Mouse (Mus musculus) CH12.LX (cell line): ENCODE data around the gene Zfp867. TPM values are rescaled to one million over a fixed set of nuclear protein-coding genes. Genes with fewer than 3 reads are reported as not detected.

Source experiments
- DNase-seq: peaks from one replicate; pipeline ENCODE4 v3.0.0-alpha.2; 2013; ENCODE audit errors: extremely low read depth
- H3K27ac ChIP-seq: 2 replicates; pipeline ENCODE4 v1.5.1; 2012; ENCODE audit warnings: low read depth, mild to moderate bottlenecking, control low read depth, moderate library complexity; ENCODE audit not compliant: insufficient read depth
- H3K27me3 ChIP-seq: replicated peaks from 2 replicates; pipeline ENCODE3; 2012; ENCODE audit warnings: inconsistent platforms
- H3K36me3 ChIP-seq, 2 experiments: replicated peaks in 1 of 2; 2 replicates each; pipeline versions ENCODE3 to v1.6.1; 2012; ENCODE audit warnings: inconsistent platforms in 1 of 2, low read length in 1 of 2, mild to moderate bottlenecking in 1 of 2, mixed read lengths in 1 of 2, moderate library complexity in 1 of 2; ENCODE audit not compliant: control insufficient read depth in 1 of 2, insufficient read depth in 1 of 2
- H3K4me1 ChIP-seq, 2 experiments: 2 replicates each; pipeline ENCODE4 v1.6.1; 2012; ENCODE audit warnings: inconsistent platforms in 1 of 2, moderate library complexity in 1 of 2; ENCODE audit not compliant: insufficient read depth in 2 of 2, control insufficient read depth in 1 of 2
- H3K4me2 ChIP-seq: 2 replicates; pipeline ENCODE4 v1.6.1; 2012; ENCODE audit warnings: low read depth, mild to moderate bottlenecking, control low read depth; ENCODE audit not compliant: poor library complexity, insufficient read depth, severe bottlenecking
- H3K4me3 ChIP-seq, 3 experiments: fragments of 150-350 bp in 1 of 3; sonication (generic) in 1 of 3; replicated peaks in 1 of 3; 2 replicates each; pipeline versions ENCODE3 to v1.5.1; 2011 to 2012; ENCODE audit warnings: low read depth in 2 of 3, low read length in 2 of 3, mild to moderate bottlenecking in 2 of 3, moderate library complexity in 2 of 3, control low read depth in 1 of 3, improper control_type of control experiment in 1 of 3, inconsistent platforms in 1 of 3, mixed read lengths in 1 of 3; ENCODE audit not compliant: poor library complexity in 1 of 3
- H3K79me2 ChIP-seq: replicated peaks from 2 replicates; pipeline ENCODE4 v1.6.1; 2012; ENCODE audit warnings: mild to moderate bottlenecking, moderate library complexity; ENCODE audit not compliant: control insufficient read depth, poor library complexity, insufficient read depth, severe bottlenecking; ENCODE audit errors: extremely low read depth
- H3K9ac ChIP-seq: 2 replicates; pipeline ENCODE4 v1.6.1; 2012; ENCODE audit warnings: low read depth, mild to moderate bottlenecking, control low read depth, moderate library complexity; ENCODE audit not compliant: insufficient read depth
- H3K9me3 ChIP-seq: replicated peaks from 2 replicates; pipeline ENCODE3; 2012; ENCODE audit warnings: low read length, inconsistent platforms, mixed read lengths
- BHLHE40 ChIP-seq: IDR thresholded peaks from 2 replicates; pipeline ENCODE4 v1.6.1; 2011; ENCODE audit warnings: mild to moderate bottlenecking, low read depth, low read length, improper control_type of control experiment
- CHD2 ChIP-seq: IDR thresholded peaks from 2 replicates; pipeline ENCODE4 v1.6.1; 2011; ENCODE audit warnings: low read length, improper control_type of control experiment
- CTCF ChIP-seq, 2 experiments: IDR thresholded peaks in 1 of 2; conservative IDR thresholded peaks in 1 of 2; 2 replicates each; pipeline ENCODE4 v1.5.1; 2011 to 2012; ENCODE audit warnings: low read depth in 2 of 2, low read length in 2 of 2, improper control_type of control experiment in 1 of 2, inconsistent platforms in 1 of 2, mild to moderate bottlenecking in 1 of 2, moderate library complexity in 1 of 2
- ETS1 ChIP-seq: conservative IDR thresholded peaks from 2 replicates; pipeline ENCODE4 v1.6.1; 2012; ENCODE audit warnings: low read depth, mild to moderate bottlenecking, inconsistent platforms, low read length, improper control_type of control experiment, moderate library complexity
- GABPA ChIP-seq: IDR thresholded peaks from 2 replicates; pipeline ENCODE4 v1.6.1; 2012; ENCODE audit warnings: low read depth, low read length, improper control_type of control experiment, inconsistent platforms; ENCODE audit not compliant: insufficient replicate concordance
- HCFC1 ChIP-seq: IDR thresholded peaks from 2 replicates; pipeline ENCODE4 v1.6.1; 2012; ENCODE audit warnings: low read depth, mild to moderate bottlenecking, inconsistent platforms, low read length, improper control_type of control experiment
- JUN ChIP-seq: IDR thresholded peaks from 2 replicates; pipeline ENCODE4 v1.6.1; 2011; ENCODE audit warnings: low read depth, mild to moderate bottlenecking, low read length, improper control_type of control experiment, moderate library complexity; ENCODE audit not compliant: insufficient read depth
- JUND ChIP-seq: conservative IDR thresholded peaks from 2 replicates; pipeline ENCODE4 v1.6.1; 2011; ENCODE audit warnings: low read depth, low read length, improper control_type of control experiment
- MAZ ChIP-seq: IDR thresholded peaks from 2 replicates; pipeline ENCODE4 v1.6.1; 2012; ENCODE audit warnings: low read depth, mild to moderate bottlenecking, inconsistent platforms, low read length, improper control_type of control experiment, moderate library complexity
- MYC ChIP-seq: IDR thresholded peaks from 2 replicates; pipeline ENCODE4 v1.6.1; 2011; ENCODE audit warnings: low read depth, mild to moderate bottlenecking, improper control_type of control experiment, low read length
- NELFE ChIP-seq: IDR thresholded peaks from 2 replicates; pipeline ENCODE4 v1.6.1; 2011; ENCODE audit warnings: low read depth, low read length, improper control_type of control experiment
- NRF1 ChIP-seq: IDR thresholded peaks from 2 replicates; pipeline ENCODE4 v1.6.1; 2014; ENCODE audit warnings: low read depth, mild to moderate bottlenecking, inconsistent platforms, low read length, improper control_type of control experiment, moderate library complexity
- POLR2AphosphoS2 ChIP-seq: IDR thresholded peaks from 2 replicates; pipeline ENCODE4 v1.6.1; 2011; ENCODE audit warnings: low read depth, low read length, improper control_type of control experiment
- RAD21 ChIP-seq: IDR thresholded peaks from 2 replicates; pipeline ENCODE4 v1.6.1; 2011; ENCODE audit warnings: low read depth, mild to moderate bottlenecking, low read length, improper control_type of control experiment, moderate library complexity
- RCOR1 ChIP-seq: conservative IDR thresholded peaks from 2 replicates; pipeline ENCODE4 v1.6.1; 2012; ENCODE audit warnings: low read depth, mild to moderate bottlenecking, inconsistent platforms, low read length, improper control_type of control experiment
- TCF12 ChIP-seq: IDR thresholded peaks from 2 replicates; pipeline ENCODE4 v1.6.1; 2014; ENCODE audit warnings: low read depth, mild to moderate bottlenecking, inconsistent platforms, low read length, improper control_type of control experiment
- UBTF ChIP-seq: IDR thresholded peaks from 2 replicates; pipeline ENCODE4 v1.6.1; 2012; ENCODE audit warnings: low read depth, mild to moderate bottlenecking, inconsistent platforms, low read length, improper control_type of control experiment, moderate library complexity
- USF1 ChIP-seq: IDR thresholded peaks from 2 replicates; pipeline ENCODE4 v1.6.1; 2014; ENCODE audit warnings: low read depth, mild to moderate bottlenecking, inconsistent platforms, low read length, improper control_type of control experiment
- USF2 ChIP-seq: conservative IDR thresholded peaks from 2 replicates; pipeline ENCODE4 v1.6.1; 2011; ENCODE audit warnings: low read depth, low read length, improper control_type of control experiment
- ZKSCAN1 ChIP-seq: IDR thresholded peaks from 2 replicates; pipeline ENCODE4 v1.6.1; 2012; ENCODE audit warnings: low read depth, inconsistent platforms, low read length, improper control_type of control experiment, borderline replicate concordance
- ZMIZ1 ChIP-seq: IDR thresholded peaks from 2 replicates; pipeline ENCODE4 v1.6.1; 2012; ENCODE audit warnings: low read depth, mild to moderate bottlenecking, inconsistent platforms, low read length, improper control_type of control experiment
- dilution Hi-C: fragments of 300-500 bp; cut with MboI; formaldehyde crosslinking; loops from 2 replicates; pipeline ENCODE4 v1.14.3; 2020; ENCODE audit warnings: low sequenced_read_pairs; ENCODE audit not compliant: extremely low pct_unique_long_range_greater_than_20kb, extremely low pct_ligation_motif_present
- in situ Hi-C: fragments of 300-500 bp; cut with MboI; formaldehyde crosslinking; loops from 3 replicates; pipeline ENCODE4 v1.14.3; 2019; ENCODE audit warnings: low sequenced_read_pairs, low pct_ligation_motif_present, low pct_unique_long_range_greater_than_20kb, mixed read lengths
- polyA plus RNA-seq: library from polyadenylated mRNA; unstranded; fragments of >175 nt; gene quantifications from 2 replicates; pipeline ENCODE4 v1.2.1, GENCODE M21; 2012; ENCODE audit warnings: low read depth; ENCODE audit not compliant: insufficient read length
- total RNA-seq, 2 experiments: library from RNA; depleted of rRNA; stranded (reverse); fragments of 300-350 nt in 1 of 2; fragments of >200 nt in 1 of 2; gene quantifications; 2 replicates each; pipeline ENCODE4 v1.2.3; 2012 to 2014

Gene Zfp867
- total and polyA plus RNA-seq, 3 experiments = 4.6 to 7.1 (median 4.9) TPM

GRCm38 (mm10) chr11:59514381-59514780 is 42.1 kb upstream of the Zfp867 start:
- no peaks in the 10 kb centered on the region for H3K27me3 ChIP-seq
- no peak overlapping the region for H3K27ac ChIP-seq
- no peak overlapping the region for H3K4me2 ChIP-seq
- no peak overlapping the region for H3K9ac ChIP-seq
- no peaks in the 10 kb centered on the region for H3K79me2 ChIP-seq
- dilution Hi-C loops = no loop called here
- no peaks in the 10 kb centered on the region for H3K9me3 ChIP-seq
- H3K36me3 ChIP-seq = peaks cover 0 to 18% of the 10 kb centered on the region in 2 experiments
- peaks cover 0 to 4% of the 10 kb centered on the region in 2 experiments; a peak in 1 of 4 replicates for H3K4me1 ChIP-seq
- no peak overlapping the region for H3K4me3 ChIP-seq
- DNase-seq = no peak
- TF ChIP-seq CHD2 (no peak), RCOR1 (no peak), ETS1 (no peak), UBTF (no peak), RAD21 (no peak), JUN (no peak), ZMIZ1 (no peak), USF1 (no peak), POLR2AphosphoS2 (no peak), ZKSCAN1 (no peak), GABPA (no peak), TCF12 (no peak), BHLHE40 (no peak), NRF1 (no peak), HCFC1 (no peak), MYC (no peak), NELFE (no peak), USF2 (no peak), JUND (no peak), MAZ (no peak)
- in situ Hi-C loops = no loop called here

- no peak overlapping the region for H3K27ac ChIP-seq
- no peak for DNase-seq
- no peak overlapping the region for H3K4me3 ChIP-seq
- in situ Hi-C loops = no loop called here
- peaks cover 0 to 4% of the 10 kb centered on the region in 2 experiments; a peak in 1 of 4 replicates for H3K4me1 ChIP-seq
- TF ChIP-seq RAD21 = peak; percentile 10
- no peak for TF ChIP-seq MAZ
- peak in 1 of 2 experiments; percentile 45; a peak in 2 of 4 replicates for TF ChIP-seq CTCF (conservative IDR thresholded peaks at IDR 0.05 in 1 of 2, IDR thresholded peaks at IDR 0.05 in 1 of 2; ENCODE audit: low read depth in 2 of 2, low read length in 2 of 2)
- TF ChIP-seq, all 38 proteins: peak for 2
- dilution Hi-C loops = no loop called here
- Histone ChIP-seq H3K4me2 (no peak overlapping the region), H3K36me3 (peaks cover 0 to 22% of the 10 kb centered on the region in 2 experiments), H3K79me2 (no peaks in the 10 kb centered on the region), H3K9ac (no peak overlapping the region), H3K27me3 (no peaks in the 10 kb centered on the region), H3K9me3 (no peaks in the 10 kb centered on the region)
These were observed 41.3 kb upstream of the Zfp867 start for GRCm38 (mm10) chr11:59513556-59513955.
